Mouse (Mus musculus): ENCODE data around the gene Plcb2. TPM values are rescaled to one million over a fixed set of nuclear protein-coding genes. Genes with fewer than 3 reads are reported as not detected.

The Plcb2 gene
- total and polyA plus RNA-seq, 3 experiments, result 6.4 to 21.2 TPM; not detected in 1

DNA sequence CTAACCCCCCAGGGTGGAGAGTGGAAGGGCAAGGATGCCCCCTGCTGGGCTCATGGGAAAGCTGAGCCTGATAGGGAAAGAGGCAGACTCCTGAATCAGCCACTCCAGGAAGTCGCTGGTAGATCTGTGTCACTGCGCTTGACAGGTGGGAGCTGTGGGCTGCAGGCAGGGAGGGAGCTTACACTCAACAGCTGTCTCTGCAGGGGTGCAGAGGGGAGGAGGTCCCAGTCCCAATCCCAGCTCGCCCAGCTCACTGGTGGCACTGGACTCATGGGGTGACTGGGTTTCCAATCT, 2.3 kb upstream of the Plcb2 start (continued):
- TF ChIP-seq RCOR1 (IDR thresholded peaks at IDR 0.05; ENCODE audit: low read depth, low read length), result no peak
- TF ChIP-seq ZKSCAN1 (IDR thresholded peaks at IDR 0.05; ENCODE audit: low read depth, low read length), result no peak; the same call in 1 of the 2 replicates
- peak; percentile 28; the same call in 1 of the 2 replicates for TF ChIP-seq ETS1 (IDR thresholded peaks at IDR 0.05; ENCODE audit: low read depth, low read length)
- no peak for TF ChIP-seq POLR2AphosphoS5 (IDR thresholded peaks at IDR 0.05; ENCODE audit: borderline replicate concordance, low read depth, low read length)
- no peak for TF ChIP-seq USF1 (IDR thresholded peaks at IDR 0.05; ENCODE audit: low read depth, low read length)
- peak; percentile 82 for TF ChIP-seq SMC3 (IDR thresholded peaks at IDR 0.05; ENCODE audit: low read depth, low read length)
- TF ChIP-seq POLR2AphosphoS2 (IDR thresholded peaks at IDR 0.05; ENCODE audit: low read length), result no peak
- TF ChIP-seq POLR2A (IDR thresholded peaks at IDR 0.05; ENCODE audit: control insufficient read depth in 1 of 2, insufficient read depth in 1 of 2, low read depth in 1 of 2, low read length in 2 of 2, poor library complexity in 1 of 2), result no peak
- no peak; the same call in 1 of the 2 replicates for TF ChIP-seq MXI1 (IDR thresholded peaks at IDR 0.05; ENCODE audit: low read depth, low read length)
- TF ChIP-seq KAT2A (conservative IDR thresholded peaks at IDR 0.05; ENCODE audit: low read depth, low read length), result no peak
- no peak for TF ChIP-seq GATA1 (IDR thresholded peaks at IDR 0.05; ENCODE audit: low read depth, low read length)
- TF ChIP-seq NELFE (IDR thresholded peaks at IDR 0.05; ENCODE audit: low read depth, low read length), result no peak
- TF ChIP-seq TAL1 (IDR thresholded peaks at IDR 0.05; ENCODE audit: low read length), result no peak
- TF ChIP-seq ZMIZ1 (IDR thresholded peaks at IDR 0.05; ENCODE audit: low read depth, low read length), result no peak; the same call in 1 of the 2 replicates
- no peak for TF ChIP-seq JUND (IDR thresholded peaks at IDR 0.05; ENCODE audit: low read depth, low read length)
- TF ChIP-seq TBP (IDR thresholded peaks at IDR 0.05; ENCODE audit: low read depth, low read length), result no peak

GRCm38 (mm10) chr2:118729816-118730621, 1.8 kb upstream of the Plcb2 start:
- H3K9ac ChIP-seq (ENCODE audit: control insufficient read depth, low read depth, low read length, poor library complexity, severe bottlenecking), result peak overlapping the region; percentile 56
- TF ChIP-seq EP300 (IDR thresholded peaks at IDR 0.05; ENCODE audit: low read depth in 1 of 2, low read length in 2 of 2), result peak in 1 of 2 experiments; percentile 39; a peak in 1 of 4 replicates
- no peak; the same call in 1 of the 2 replicates for TF ChIP-seq TAL1 (IDR thresholded peaks at IDR 0.05; ENCODE audit: low read length)
- TF ChIP-seq E2F4 (IDR thresholded peaks at IDR 0.05; ENCODE audit: borderline replicate concordance, low read depth, low read length), result 0 out of 2 replicates have a peak, but pooled peaks have one; percentile 38
- peak; percentile 20; the same call in 1 of the 2 replicates for TF ChIP-seq TCF12 (IDR thresholded peaks at IDR 0.05; ENCODE audit: low read depth, low read length)
- no peak for TF ChIP-seq UBTF (IDR thresholded peaks at IDR 0.05; ENCODE audit: borderline replicate concordance, insufficient read depth, low read depth, low read length)
- peak; percentile 73; the same call in 1 of the 2 replicates for TF ChIP-seq SIN3A (IDR thresholded peaks at IDR 0.05; ENCODE audit: low read length)
- TF ChIP-seq HCFC1 (IDR thresholded peaks at IDR 0.05; ENCODE audit: low read depth, low read length), result peak; percentile 42; the same call in 1 of the 2 replicates
- 0 out of 2 replicates have a peak, but pooled peaks have one; percentile 50 for TF ChIP-seq MXI1 (IDR thresholded peaks at IDR 0.05; ENCODE audit: low read depth, low read length)
- peak overlapping the region; percentile 1 to 26; a peak in 1 of 4 replicates for H3K4me3 ChIP-seq (ENCODE audit: control insufficient read depth in 1 of 2, insufficient read depth in 1 of 2, low read depth in 2 of 2, low read length in 2 of 2)
- peak; percentile 73 for DNase-seq (ENCODE audit: low read depth, low spot score)
- H3K27me3 ChIP-seq (ENCODE audit: control insufficient read depth in 1 of 2, insufficient read depth in 2 of 2, low read length in 2 of 2), result no peaks in the 10 kb centered on the region
- H3K4me1 ChIP-seq (ENCODE audit: control insufficient read depth in 1 of 2, insufficient read depth in 2 of 2, low read length in 2 of 2), result peaks cover 5 to 16% of the 10 kb centered on the region in 2 experiments
- H3K27ac ChIP-seq (ENCODE audit: control insufficient read depth, low read depth, low read length), result peak overlapping the region; percentile 89
- peaks cover 15% of the 10 kb centered on the region for H3K79me2 ChIP-seq (ENCODE audit: control insufficient read depth, insufficient read depth, low read length, poor library complexity)
- H3K36me3 ChIP-seq (ENCODE audit: control insufficient read depth in 1 of 2, insufficient read depth in 2 of 2, low read length in 2 of 2), result peaks cover 0 to 16% of the 10 kb centered on the region in 2 experiments; a peak in 2 of 4 replicates
- no peaks in the 10 kb centered on the region for H3K9me3 ChIP-seq (replicated peaks; ENCODE audit: insufficient read depth, low read length)

All from MEL (cell line).